Mouse (Mus musculus) layer of hippocampus, postnatal 25 days (tissue): ENCODE results near the gene Faim2. TPM values are rescaled to one million over a fixed set of nuclear protein-coding genes. Genes with fewer than 3 reads are reported as not detected.

Experiments
- DNase-seq, 2 experiments: peaks; one replicate each; pipeline ENCODE4 v3.0.0; 2022; ENCODE audit warnings: mixed read lengths in 2 of 2, low spot score in 1 of 2; ENCODE audit errors: extremely low spot score in 1 of 2
- total RNA-seq, 2 experiments: library from RNA; stranded (reverse); gene quantifications; 2 replicates each; pipeline ENCODE4 v1.2.3; 2021

The Faim2 gene
- total RNA-seq, 2 experiments from 2014 or later = 317 to 343 TPM

DNA sequence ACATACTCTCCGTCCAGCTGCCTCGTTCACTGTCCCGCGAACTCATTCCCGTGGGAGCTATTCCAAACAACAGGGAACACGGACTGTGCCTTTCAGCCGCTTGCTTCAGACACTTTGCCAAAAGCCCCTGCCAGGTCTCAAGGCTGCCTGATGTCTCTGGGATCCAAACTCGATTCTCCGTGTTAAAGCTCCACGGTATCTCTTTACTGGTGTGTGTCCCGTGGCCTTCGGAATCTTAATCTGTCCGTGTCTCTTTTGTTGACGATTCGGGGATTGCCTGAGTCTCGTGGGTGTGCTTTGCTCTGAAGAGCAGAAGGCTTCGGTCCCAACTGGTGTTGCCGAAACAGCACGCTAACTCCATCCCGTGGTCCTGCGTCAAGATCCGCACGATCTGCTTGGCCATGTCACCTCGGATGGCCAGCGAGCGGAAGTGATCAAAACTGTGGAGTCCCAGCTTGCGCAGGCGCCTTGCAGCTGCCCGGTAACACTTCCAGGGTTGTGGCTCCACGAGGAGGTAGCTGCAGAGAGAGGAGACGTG, 57.7 kb downstream of the Faim2 start:
- DNase-seq = no peak

DNA sequence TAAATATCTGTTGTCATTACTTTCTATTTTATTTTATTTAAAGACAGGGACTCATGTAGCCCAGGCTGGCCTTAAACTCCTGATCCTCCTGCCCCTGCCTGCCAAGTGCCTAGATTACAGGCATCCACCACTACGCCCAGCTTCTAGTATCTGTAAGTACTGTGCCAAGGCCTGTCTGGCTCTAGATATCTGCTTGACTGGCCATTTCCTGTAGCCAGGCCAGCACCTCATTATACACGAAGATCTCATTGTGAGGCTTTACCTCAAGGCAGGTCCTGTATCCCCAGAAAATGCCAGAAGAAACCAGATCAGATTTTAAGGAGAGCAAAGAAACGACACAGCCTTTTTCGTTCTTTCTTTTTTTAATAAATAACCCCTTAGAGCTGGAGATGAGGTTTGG, 58.2 kb downstream of the Faim2 start:
- no peak for DNase-seq

DNA sequence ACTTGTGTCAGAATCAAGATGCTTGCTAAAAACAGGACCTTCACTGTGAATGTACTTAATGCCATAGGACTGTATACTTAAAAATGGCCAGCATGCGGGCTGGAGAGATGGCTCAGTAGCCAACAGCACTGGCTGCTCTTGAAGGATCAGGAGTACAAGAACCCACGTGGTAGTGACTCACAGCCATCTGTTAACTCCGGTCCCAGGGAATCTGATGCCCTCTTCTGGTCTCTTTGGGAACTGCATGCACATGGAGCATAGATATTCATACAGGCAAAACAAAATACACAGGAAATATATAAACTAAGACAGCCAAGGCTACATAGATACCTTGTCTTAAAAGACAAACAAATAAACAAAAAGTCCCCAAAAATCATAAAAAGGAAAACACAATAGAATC, 58.9 kb downstream of the Faim2 start:
- DNase-seq = peak; percentile 56 to 84

DNA sequence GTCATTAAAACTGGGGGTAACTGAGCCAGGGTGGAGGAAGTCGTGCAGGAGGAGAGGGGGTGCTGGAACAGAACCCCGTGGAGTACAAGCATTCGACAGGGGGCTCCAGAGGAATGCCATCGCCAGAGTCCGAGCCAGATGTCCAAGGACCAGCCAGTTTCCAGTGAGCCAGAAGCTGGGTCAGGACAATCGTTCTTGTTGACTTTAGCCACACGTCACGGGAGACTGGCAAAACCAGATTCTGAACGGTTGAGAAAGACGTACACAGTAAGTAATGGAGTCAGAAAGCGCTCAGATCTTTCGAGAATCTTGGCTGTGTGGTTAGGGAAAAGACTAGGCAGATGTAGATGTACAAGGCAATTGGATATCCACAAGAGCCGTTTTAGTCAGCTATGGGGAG, 64.8 kb downstream of the Faim2 start:
- no peak for DNase-seq

DNA sequence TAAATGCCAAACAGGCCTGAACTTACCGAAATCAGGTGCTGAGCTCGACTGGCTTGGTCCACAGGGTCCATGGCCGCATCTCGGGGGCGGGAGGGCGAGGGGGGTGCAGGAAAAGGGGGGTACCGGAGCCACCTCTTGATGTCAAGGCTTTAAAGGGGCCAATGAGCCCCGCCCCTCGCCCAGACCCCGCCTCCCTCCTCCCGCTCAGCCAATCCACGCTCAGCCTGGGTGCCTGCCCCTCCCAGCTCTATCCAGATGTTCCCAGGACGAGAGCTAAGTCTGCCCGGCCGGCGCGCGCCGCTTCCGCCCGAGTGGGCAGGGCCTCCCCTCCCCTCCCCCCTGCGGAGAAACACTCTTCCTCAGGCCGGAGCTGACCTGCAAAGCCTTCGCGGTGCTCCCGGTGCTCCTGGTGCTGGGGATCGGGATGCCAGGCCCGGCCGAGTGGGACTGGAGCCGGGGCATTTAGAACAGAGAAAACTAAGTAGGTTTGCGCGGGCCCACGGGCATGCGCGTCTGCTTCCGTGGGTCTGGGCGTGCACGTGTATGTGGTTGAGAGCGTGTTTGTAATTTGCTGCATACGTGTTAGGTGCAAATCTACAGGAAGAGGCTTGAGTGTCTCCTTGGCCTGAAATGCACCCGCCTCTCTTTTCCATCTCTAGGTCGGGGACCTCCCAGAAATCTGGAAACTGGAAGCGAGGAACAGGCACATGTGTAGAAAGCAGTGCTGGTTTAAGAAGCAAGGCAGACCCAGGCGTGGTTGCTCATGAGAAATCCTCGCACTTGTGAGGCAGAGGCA, 70.2 kb downstream of the Faim2 start, which contains the start of gene Nckap5l:
Nckap5l (minus strand) TSS at position 143 of the 796 bp plus-strand sequence.
- peak; percentile 78 to 82 for DNase-seq

DNA sequence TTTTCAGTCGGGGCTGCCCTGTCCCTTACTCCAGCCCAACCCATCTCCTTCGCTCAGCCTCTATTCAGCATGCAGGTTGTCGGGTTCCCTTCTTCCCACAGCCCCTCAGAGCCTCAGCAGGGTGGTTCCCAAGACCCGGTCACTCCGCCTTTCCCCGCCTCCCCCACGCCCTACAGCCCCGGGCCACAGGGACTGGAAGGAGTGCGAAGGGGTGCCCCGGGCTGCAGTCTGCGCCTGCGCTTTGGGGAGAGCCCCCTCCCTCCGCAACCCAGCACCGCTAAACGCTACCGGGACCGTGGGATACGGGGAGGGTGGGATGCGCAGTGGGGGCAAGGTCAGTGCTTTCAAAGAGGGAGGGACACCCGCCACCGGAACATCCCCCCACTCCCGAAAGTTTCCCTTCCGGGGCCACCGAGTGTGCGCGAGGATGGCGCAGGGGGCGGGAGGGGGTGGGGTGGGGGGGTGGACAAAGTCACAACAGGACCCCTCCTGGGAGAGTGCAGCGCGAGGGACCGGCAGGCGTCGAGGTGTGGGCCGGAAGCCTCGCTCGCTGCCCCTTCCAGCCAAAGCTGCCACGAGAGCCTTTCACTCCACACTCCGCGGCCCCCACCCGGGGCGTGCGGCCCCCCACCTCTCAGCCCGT, 70.9 kb downstream of the Faim2 start:
- DNase-seq = peak; percentile 41 to 57

DNA sequence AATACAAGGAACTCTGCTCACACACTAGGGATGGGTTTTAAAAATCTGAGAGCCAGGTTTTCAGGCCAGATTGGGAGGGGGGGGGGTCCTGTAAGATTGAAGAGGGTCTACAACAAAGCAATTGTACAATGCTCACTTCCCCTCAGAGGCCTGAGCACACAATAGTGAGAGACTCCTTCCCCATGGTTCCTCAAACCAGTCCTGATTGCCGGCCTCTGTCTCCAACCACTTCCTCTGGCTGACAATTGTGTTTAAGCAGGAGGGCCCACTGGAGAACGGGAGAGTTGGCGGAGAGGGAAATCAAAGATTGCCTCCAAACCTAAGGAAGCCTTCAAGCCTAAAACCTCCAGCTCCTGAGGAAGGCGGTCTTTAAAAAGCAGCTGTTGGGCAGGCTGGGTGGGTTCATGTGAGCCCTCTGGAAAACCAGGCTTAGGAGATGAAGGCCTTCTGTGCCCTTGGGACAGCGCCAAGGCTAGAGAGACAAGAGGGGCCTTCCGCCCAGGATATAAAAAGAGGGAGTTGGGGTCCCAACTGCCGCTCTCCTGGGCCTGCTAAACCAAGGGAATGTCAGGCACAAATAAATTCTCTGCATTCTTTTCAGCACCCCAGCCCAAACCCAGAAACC, 71.5 kb downstream of the Faim2 start:
- DNase-seq = no peak

DNA sequence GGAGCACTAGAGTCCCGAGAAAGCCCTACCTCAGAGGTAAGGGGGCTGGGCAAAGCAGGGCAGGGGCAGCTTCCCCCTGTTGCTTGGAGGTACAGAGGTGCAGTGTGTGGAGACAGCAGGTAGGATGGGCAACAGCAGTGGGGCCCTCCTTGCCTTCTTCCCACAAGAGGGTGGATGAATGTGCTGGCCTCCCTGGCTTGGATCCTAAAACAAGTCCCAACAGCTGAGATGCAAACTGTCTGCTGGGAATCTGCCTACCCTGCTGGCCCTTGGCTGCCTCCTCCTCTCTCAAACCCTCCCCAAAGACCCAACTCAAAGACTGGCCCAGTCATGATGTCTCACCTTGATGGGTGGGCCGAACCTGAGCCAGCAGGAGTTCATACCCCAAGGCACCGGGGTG, 72.5 kb downstream of the Faim2 start:
- DNase-seq = no peak

DNA sequence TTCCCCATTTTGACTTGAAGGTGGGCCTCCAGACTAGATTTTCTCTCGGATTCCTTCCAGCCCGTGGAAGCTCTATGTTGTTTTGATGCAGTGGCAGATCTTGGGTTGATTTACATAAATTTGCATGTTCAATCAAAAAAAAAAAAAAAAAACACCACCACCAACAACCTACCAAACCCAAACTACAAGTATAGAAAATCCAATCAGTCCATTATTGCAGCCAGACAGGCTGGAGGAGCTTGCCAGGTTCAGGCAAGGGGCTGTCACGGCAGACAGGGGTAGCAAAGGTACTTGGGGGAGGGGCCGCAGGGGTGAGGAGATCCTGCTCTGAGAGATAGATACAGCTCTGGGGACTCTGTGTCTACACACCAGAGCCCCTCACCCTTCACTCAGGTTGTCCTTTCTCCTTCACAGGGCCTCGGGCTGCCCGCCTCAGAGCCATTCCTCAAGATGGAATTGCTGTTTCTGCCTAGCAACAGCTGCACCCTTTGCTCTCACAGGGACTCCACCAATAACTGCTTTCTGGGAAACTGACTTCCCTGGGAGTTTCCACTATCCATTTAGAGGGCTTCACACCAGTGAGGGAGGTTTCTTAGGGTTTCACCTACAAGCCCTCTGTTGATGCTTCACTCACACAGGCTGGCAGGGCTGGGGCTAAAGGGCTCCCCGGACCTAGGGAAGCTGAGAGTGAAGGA, 73.2 kb downstream of the Faim2 start:
- DNase-seq = no peak

DNA sequence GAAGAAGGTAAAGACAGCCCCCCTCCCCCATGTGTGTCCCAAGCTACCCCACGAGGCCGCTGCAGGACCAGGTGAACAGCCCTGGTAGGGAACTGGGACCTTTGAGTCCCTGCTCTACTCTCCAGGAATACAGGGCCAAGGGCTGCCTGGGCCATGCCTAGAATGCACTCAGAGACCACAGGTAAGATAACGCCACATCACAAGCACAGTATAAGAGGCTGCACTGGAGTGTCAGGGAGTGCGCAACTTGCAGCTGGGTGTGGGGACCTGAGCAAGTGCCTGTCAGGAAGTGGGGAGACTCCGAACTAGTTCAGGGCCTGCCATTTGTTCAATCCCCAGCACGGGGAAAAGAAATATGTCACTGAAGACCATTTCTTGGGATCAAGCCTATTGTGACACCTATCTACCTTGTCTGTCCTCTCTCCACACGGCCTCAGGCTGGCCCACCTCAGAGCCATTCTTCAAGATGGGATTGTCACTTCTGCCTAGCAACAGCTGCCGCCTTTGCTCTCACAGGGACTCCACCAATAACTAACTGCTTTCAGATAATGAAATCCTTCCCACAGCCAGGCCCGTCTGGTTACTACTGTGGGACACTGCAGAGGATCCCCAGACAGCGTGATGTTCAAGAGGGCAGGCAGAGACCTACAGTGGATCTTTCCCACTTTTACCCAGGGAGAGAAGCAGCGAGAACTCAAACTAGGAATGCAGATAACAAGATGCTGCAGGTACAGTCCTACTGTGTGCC, 74.6 kb downstream of the Faim2 start:
- no peak for DNase-seq

DNA sequence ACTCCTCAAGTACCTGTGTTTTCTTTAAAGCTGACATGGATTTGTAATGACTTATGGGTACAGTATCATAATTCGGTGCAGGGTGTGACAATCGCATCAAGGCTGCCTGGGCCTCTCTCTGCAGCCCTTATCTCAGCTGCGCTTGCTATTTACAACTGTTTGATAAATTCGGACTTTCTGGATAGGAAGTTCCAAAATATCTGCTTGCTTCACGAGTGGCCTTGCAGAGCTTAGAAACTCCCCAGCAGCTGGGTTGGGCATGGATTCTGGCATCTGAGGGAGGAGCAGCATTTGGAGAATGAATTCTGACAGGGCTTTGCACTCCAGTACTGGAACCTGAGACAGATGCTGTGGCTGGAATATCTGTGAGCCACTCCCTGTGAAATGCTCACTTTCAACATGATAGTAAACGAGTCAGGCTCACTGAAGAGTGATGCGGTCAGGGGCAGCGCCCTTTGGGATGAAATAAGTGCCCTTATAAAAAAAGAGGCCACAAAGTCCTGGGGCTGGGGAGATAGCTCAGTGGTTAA, 78.1 kb downstream of the Faim2 start:
- no peak for DNase-seq

DNA sequence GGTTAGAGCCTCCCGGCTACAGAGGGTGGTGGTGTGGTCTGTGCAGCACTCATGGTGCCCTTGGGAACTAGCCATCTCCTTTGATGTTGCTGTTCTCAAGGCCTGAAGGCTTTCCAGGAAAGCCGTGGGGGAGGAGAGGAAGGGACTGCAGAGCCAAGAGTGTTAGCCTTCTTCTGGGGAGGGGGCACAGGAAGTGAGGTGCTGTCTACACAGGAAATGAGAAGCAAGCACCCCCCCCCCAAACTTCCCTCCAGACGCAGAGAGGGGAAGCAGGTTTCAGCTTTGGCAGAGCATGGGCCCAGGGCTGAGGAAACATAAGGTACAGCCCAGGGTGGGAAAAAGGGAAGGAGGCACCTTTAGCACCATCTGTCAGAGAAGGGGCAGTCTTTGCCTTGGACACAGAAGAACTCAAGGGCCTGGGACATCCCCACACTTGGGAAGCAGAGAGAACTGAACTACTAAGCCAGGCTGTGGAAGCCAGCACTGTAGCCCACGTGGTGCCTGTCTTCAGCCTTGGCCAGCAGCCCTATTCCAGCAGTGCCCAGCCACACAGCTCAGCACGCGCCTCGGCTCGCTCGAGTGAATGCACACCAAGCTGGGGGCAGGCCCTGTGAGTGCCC, 78.7 kb downstream of the Faim2 start:
- peak in 1 of 2 experiments; percentile 48 for DNase-seq

Other genes with a start within 250 kb of the Faim2 start
- 100 to 1,000 TPM in 1 of 2 experiments, 10 to 100 TPM in 1; 81.5 to 116 TPM for gene Prpf40b, start 233.1 kb downstream of the Faim2 start, total RNA-seq
- 1 to 10 TPM; 1.2 to 1.3 TPM for gene Fam186b, start 232.3 kb downstream of the Faim2 start, total RNA-seq
- gene Fmnl3, start 157.7 kb downstream of the Faim2 start, total RNA-seq = 10 to 100 TPM in 1 of 2 experiments, 1 to 10 TPM in 1; 9.3 to 11.3 TPM
- gene Tmbim6, start 135.3 kb downstream of the Faim2 start, total RNA-seq = 100 to 1,000 TPM; 359 to 369 TPM
- 10 to 100 TPM; 18.4 to 26.0 TPM for gene Nckap5l, start 70.4 kb downstream of the Faim2 start, total RNA-seq
- gene Bcdin3d, start 53.4 kb downstream of the Faim2 start, total RNA-seq = 1 to 10 TPM; 5.0 to 5.3 TPM
- under 1 TPM in 1 of 2 experiments, not detected in 1; 0.20 TPM for gene Aqp2, start 50.9 kb upstream of the Faim2 start, total RNA-seq
- under 1 TPM in 1 of 2 experiments, not detected in 1; 0.15 TPM for gene Aqp5, start 62.6 kb upstream of the Faim2 start, total RNA-seq
- not detected for gene Aqp6, start 73.2 kb upstream of the Faim2 start, total RNA-seq
- gene Racgap1, start 123.5 kb upstream of the Faim2 start, total RNA-seq = 1 to 10 TPM; 4.4 to 6.2 TPM
- gene Asic1, start 142.2 kb upstream of the Faim2 start, total RNA-seq = 10 to 100 TPM; 29.6 to 32.0 TPM
- gene Smarcd1, start 174.0 kb upstream of the Faim2 start, total RNA-seq = 100 to 1,000 TPM; 101 to 117 TPM
- 1 to 10 TPM; 5.3 to 9.0 TPM for gene Gm17349, start 177.3 kb upstream of the Faim2 start, total RNA-seq
- 100 to 1,000 TPM; 128 to 145 TPM for gene Gpd1, start 189.3 kb upstream of the Faim2 start, total RNA-seq
- gene Cox14, start 197.5 kb upstream of the Faim2 start, total RNA-seq = 100 to 1,000 TPM; 124 to 135 TPM
- gene Cers5, start 244.7 kb upstream of the Faim2 start, total RNA-seq = 10 to 100 TPM; 29.0 to 34.0 TPM